Mouse (Mus musculus) hindbrain, embryonic 16.5 days (tissue): ENCODE measurements around the gene Gtf2f2. TPM values are rescaled to one million over a fixed set of nuclear protein-coding genes. Genes with fewer than 3 reads are reported as not detected.

Experiments used
- ATAC-seq: fragments of 200-750 bp; cut with Nextera tagmentation; 2 replicates; pipeline ENCODE4 v1.8.0; 2017; ENCODE audit warnings: moderate TSS enrichment, moderate library complexity
- H3K27ac ChIP-seq: fragments of 300-500 bp; sonication (generic); 2 replicates; pipeline ENCODE4 v1.5.1; 2014; ENCODE audit warnings: low read depth, mild to moderate bottlenecking, control low read depth, low read length, moderate library complexity
- H3K27me3 ChIP-seq: fragments of 300-500 bp; sonication (generic); replicated peaks from 2 replicates; pipeline ENCODE4 v1.6.1; 2014; ENCODE audit warnings: low read length; ENCODE audit not compliant: control insufficient read depth, insufficient read depth
- H3K36me3 ChIP-seq: fragments of 300-500 bp; sonication (generic); 2 replicates; pipeline ENCODE4 v1.6.1; 2014; ENCODE audit warnings: mild to moderate bottlenecking, low read length, moderate library complexity, mixed read lengths; ENCODE audit not compliant: control insufficient read depth, insufficient read depth
- H3K4me1 ChIP-seq: fragments of 300-500 bp; sonication (generic); 2 replicates; pipeline ENCODE4 v1.6.1; 2014; ENCODE audit warnings: low read depth, low read length; ENCODE audit not compliant: control insufficient read depth, insufficient read depth
- H3K4me2 ChIP-seq: fragments of 300-500 bp; sonication (generic); 2 replicates; pipeline ENCODE4 v1.6.1; 2014; ENCODE audit warnings: mild to moderate bottlenecking, low read length, control low read depth, moderate library complexity
- H3K4me3 ChIP-seq: fragments of 300-500 bp; sonication (generic); 2 replicates; pipeline ENCODE4 v1.5.1; 2014; ENCODE audit warnings: mild to moderate bottlenecking, low read length, control low read depth, moderate library complexity
- H3K9ac ChIP-seq: fragments of 300-500 bp; sonication (generic); 2 replicates; pipeline ENCODE4 v1.6.1; 2014; ENCODE audit warnings: low read depth, mild to moderate bottlenecking, control low read depth, low read length, moderate library complexity
- H3K9me3 ChIP-seq: fragments of 300-500 bp; sonication (generic); 2 replicates; pipeline ENCODE4 v1.6.1; 2014; ENCODE audit warnings: mild to moderate bottlenecking, low read length, moderate library complexity; ENCODE audit not compliant: control insufficient read depth
- WGBS: fragments of 180-500 bp; shearing (Covaris S2); extraction: QIAGEN DNeasy Blood & Tissue Kit; methylation state at CpG from one replicate; pipeline ENCODE4 v1.1.7; 2014; 5-methylcytosine and 5-hydroxymethylcytosine counted together
- polyA plus RNA-seq: library from polyadenylated mRNA; unstranded; fragments of >200 nt; fragmentation: Nextera tagmentation; extraction: Ambion mirVana; gene quantifications from 2 replicates; pipeline ENCODE4 v1.2.1, GENCODE M21; 2015

The Gtf2f2 gene
- polyA plus RNA-seq, 1 experiment from 2014 or later: 33.2 TPM

- H3K9me3 ChIP-seq: no peaks in the 10 kb centered on the region
- H3K36me3 ChIP-seq: no peaks in the 10 kb centered on the region
- no peaks in the 10 kb centered on the region for H3K27me3 ChIP-seq
- 88% methylated on average over 5 of the region's 5 CpGs for WGBS
- H3K9ac ChIP-seq: no peak overlapping the region
- no peak overlapping the region for H3K4me2 ChIP-seq
- H3K4me3 ChIP-seq: no peak overlapping the region
- no peak overlapping the region for H3K27ac ChIP-seq
- ATAC-seq: no peak
- H3K4me1 ChIP-seq: no peaks in the 10 kb centered on the region; the same call in 1 of the 2 replicates
Measured at GRCm38 (mm10) chr14:75883873-75884272, 126.8 kb downstream of the Gtf2f2 start.

- WGBS: 74% methylated on average over 5 of the region's 5 CpGs
- ATAC-seq: no peak
- no peaks in the 10 kb centered on the region for H3K36me3 ChIP-seq
- no peaks in the 10 kb centered on the region for H3K9me3 ChIP-seq
- no peaks in the 10 kb centered on the region for H3K27me3 ChIP-seq
- no peak overlapping the region for H3K9ac ChIP-seq
- no peak overlapping the region for H3K27ac ChIP-seq
- no peak overlapping the region for H3K4me2 ChIP-seq
- H3K4me3 ChIP-seq: no peak overlapping the region
- no peaks in the 10 kb centered on the region; the same call in 1 of the 2 replicates for H3K4me1 ChIP-seq
Measured at GRCm38 (mm10) chr14:75883330-75883729, 127.3 kb downstream of the Gtf2f2 start.

GRCm38 (mm10) chr14:75881856-75882255 is 128.8 kb downstream of the Gtf2f2 start:
- ATAC-seq: no peak
- H3K4me2 ChIP-seq: no peak overlapping the region
- H3K36me3 ChIP-seq: no peaks in the 10 kb centered on the region
- H3K4me3 ChIP-seq: no peak overlapping the region
- 47% methylated on average over 4 of the region's 4 CpGs for WGBS
- no peaks in the 10 kb centered on the region for H3K27me3 ChIP-seq
- H3K27ac ChIP-seq: no peak overlapping the region
- no peak overlapping the region for H3K9ac ChIP-seq
- H3K4me1 ChIP-seq: no peaks in the 10 kb centered on the region; the same call in 1 of the 2 replicates
- H3K9me3 ChIP-seq: no peaks in the 10 kb centered on the region

DNA sequence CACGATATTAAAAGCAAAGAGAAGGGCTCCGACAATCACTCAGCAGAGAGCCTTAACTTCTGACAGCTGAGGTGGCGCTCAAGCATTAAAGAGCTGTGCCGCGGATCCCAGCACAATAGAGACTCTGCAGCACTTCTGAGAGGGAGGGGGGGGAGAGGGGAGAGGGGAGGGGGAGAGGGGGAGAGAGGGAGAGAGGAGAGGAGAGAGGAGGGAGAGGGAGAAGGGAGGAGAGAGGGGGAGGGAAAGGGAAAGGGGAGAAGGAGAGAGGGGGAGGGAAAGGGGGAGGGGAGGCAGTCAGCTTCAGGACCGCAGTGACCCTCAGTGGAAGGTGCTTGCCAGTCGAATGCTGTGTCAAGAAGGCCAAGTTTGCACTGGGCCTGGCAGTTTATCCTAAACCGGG is 131.7 kb downstream of the Gtf2f2 start:
- Histone ChIP-seq H3K27ac (no peak overlapping the region), H3K9ac (no peak overlapping the region), H3K27me3 (no peaks in the 10 kb centered on the region), H3K9me3 (no peaks in the 10 kb centered on the region), H3K4me1 (peaks cover 2% of the 10 kb centered on the region), H3K36me3 (no peaks in the 10 kb centered on the region), H3K4me3 (no peak overlapping the region), H3K4me2 (peak overlapping the region; percentile 35)
- no peak for ATAC-seq
- 15% methylated on average over 8 of the region's 8 CpGs for WGBS

- 72% methylated on average over 3 of the region's 3 CpGs for WGBS
- no peaks in the 10 kb centered on the region for H3K9me3 ChIP-seq
- H3K27ac ChIP-seq: no peak overlapping the region
- H3K36me3 ChIP-seq: no peaks in the 10 kb centered on the region
- ATAC-seq: no peak
- H3K9ac ChIP-seq: no peak overlapping the region
- H3K4me2 ChIP-seq: no peak overlapping the region
- no peaks in the 10 kb centered on the region for H3K27me3 ChIP-seq
- H3K4me3 ChIP-seq: no peak overlapping the region
- peaks cover 2% of the 10 kb centered on the region for H3K4me1 ChIP-seq
Measured at GRCm38 (mm10) chr14:75877297-75877696, 133.4 kb downstream of the Gtf2f2 start.

DNA sequence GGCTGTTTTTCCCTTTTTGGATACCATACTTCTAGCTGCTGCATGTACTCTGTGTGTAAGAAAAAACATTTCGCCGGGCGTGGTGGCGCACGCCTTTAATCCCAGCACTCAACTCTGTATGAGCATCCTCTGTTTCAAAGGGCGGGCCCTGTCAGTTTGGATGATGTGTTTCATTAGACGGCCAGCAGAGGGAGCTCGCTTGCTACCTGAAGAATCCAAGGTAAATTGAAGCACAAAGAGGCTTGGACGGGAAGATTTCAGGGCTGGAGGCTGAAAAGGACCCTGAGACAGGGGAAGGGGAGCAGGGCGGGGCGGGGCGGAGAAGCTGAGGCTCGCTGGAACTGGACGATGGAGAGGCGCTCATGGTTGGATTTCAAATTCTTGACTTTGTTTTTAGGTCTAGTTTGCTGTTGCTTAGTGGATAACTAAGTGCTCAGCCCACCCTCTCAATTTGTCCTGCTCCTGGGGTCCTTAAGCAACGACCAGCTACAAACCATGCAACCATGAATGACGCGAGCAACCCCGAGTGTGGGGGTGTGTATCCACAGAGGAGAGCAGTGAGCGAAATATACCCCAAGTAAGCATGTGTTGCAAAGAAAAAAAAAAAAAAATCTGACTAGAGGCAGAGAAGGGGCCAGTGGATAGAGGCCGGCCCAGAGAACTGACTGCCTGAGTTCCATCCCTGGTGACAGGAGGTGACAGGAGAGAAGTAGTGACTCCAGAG is 134.2 kb downstream of the Gtf2f2 start:
- H3K4me2 ChIP-seq: peak overlapping the region; percentile 46
- H3K4me3 ChIP-seq: no peak overlapping the region
- no peaks in the 10 kb centered on the region for H3K9me3 ChIP-seq
- no peaks in the 10 kb centered on the region for H3K27me3 ChIP-seq
- no peak overlapping the region for H3K27ac ChIP-seq
- H3K9ac ChIP-seq: no peak overlapping the region; the same call in 1 of the 2 replicates
- WGBS: 10% methylated on average over 21 of the region's 21 CpGs
- peak; percentile 73 for ATAC-seq
- H3K36me3 ChIP-seq: no peaks in the 10 kb centered on the region
- H3K4me1 ChIP-seq: peaks cover 2% of the 10 kb centered on the region; the same call in 1 of the 2 replicates

GRCm38 (mm10) chr14:75873612-75874011 is 137.1 kb downstream of the Gtf2f2 start:
- Histone ChIP-seq H3K36me3 (no peaks in the 10 kb centered on the region), H3K9me3 (no peaks in the 10 kb centered on the region), H3K27ac (no peak overlapping the region), H3K4me1 (peaks cover 2% of the 10 kb centered on the region; the same call in 1 of the 2 replicates), H3K4me3 (no peak overlapping the region), H3K9ac (no peak overlapping the region), H3K27me3 (no peaks in the 10 kb centered on the region), H3K4me2 (no peak overlapping the region)
- 84% methylated on average over 9 of the region's 9 CpGs for WGBS
- ATAC-seq: no peak

GRCm38 (mm10) chr14:75871750-75872149 is 138.9 kb downstream of the Gtf2f2 start:
- Histone ChIP-seq H3K27ac (no peak overlapping the region), H3K9me3 (no peaks in the 10 kb centered on the region), H3K4me2 (no peak overlapping the region), H3K36me3 (no peaks in the 10 kb centered on the region), H3K27me3 (no peaks in the 10 kb centered on the region), H3K4me3 (no peak overlapping the region), H3K9ac (no peak overlapping the region), H3K4me1 (peaks cover 2% of the 10 kb centered on the region; the same call in 1 of the 2 replicates)
- 86% methylated on average over 4 of the region's 4 CpGs for WGBS
- no peak for ATAC-seq

DNA sequence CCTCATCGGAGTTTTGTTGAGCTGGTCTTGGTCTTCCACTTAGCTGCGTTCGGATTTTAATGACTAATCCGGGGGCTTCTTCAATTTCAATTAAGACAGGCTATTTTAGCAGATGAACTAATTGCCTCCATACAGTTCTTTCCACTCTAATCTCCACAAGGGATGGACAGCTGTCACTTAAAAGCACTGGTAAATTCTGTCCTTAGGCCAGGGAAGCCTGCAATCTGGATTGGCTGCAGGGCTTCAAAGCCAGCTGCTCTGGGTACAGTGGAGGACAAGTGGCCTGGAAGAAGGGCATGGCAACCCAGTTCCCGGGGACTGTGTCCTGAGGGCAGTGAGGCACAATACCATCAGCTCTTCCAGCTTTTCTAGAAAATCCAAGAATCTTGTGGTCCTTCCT is 139.6 kb downstream of the Gtf2f2 start:
- peak; percentile 46 for ATAC-seq
- H3K9me3 ChIP-seq: no peaks in the 10 kb centered on the region
- H3K4me2 ChIP-seq: peak overlapping the region; percentile 45; the same call in 1 of the 2 replicates
- H3K36me3 ChIP-seq: no peaks in the 10 kb centered on the region
- H3K27ac ChIP-seq: no peak overlapping the region
- WGBS: 16% methylated on average over 4 of the region's 5 CpGs
- H3K4me1 ChIP-seq: peaks cover under 1% of the 10 kb centered on the region; the same call in 1 of the 2 replicates
- no peaks in the 10 kb centered on the region for H3K27me3 ChIP-seq
- no peak overlapping the region; the same call in 1 of the 2 replicates for H3K4me3 ChIP-seq
- no peak overlapping the region for H3K9ac ChIP-seq
